Mouse (Mus musculus) right cerebral cortex, adult 2 months (tissue): Measurements from ENCODE around the gene Ninj2.
A peak's percentile ranks its signal among the peaks of the same experiment; 100 is the strongest.

Source experiments
- DNase-seq, 2 experiments: peaks; one replicate each; pipeline ENCODE4 v3.0.0; 2021 to 2022; ENCODE audit warnings: low spot score in 2 of 2

Gene Ninj2

DNA sequence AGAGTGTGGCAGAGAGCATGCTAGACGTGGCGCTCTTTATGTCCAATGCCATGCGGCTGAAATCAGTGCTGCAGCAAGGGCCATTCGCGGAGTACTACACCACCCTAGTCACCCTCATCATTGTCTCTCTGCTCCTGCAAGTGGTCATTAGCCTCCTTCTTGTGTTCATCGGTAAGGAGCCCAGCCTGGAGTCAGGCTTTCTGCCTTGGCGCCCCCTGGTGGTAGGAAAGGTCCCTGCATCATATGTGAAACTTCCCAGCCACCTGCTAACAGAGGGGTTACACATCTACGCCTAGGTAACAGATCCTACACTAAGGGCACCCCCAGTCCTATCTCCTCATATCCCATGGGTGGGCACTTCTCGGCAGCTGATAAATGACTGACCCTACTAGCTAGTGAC, 104.8 kb downstream of the Ninj2 start:
- DNase-seq: peak; percentile 75 to 80

DNA sequence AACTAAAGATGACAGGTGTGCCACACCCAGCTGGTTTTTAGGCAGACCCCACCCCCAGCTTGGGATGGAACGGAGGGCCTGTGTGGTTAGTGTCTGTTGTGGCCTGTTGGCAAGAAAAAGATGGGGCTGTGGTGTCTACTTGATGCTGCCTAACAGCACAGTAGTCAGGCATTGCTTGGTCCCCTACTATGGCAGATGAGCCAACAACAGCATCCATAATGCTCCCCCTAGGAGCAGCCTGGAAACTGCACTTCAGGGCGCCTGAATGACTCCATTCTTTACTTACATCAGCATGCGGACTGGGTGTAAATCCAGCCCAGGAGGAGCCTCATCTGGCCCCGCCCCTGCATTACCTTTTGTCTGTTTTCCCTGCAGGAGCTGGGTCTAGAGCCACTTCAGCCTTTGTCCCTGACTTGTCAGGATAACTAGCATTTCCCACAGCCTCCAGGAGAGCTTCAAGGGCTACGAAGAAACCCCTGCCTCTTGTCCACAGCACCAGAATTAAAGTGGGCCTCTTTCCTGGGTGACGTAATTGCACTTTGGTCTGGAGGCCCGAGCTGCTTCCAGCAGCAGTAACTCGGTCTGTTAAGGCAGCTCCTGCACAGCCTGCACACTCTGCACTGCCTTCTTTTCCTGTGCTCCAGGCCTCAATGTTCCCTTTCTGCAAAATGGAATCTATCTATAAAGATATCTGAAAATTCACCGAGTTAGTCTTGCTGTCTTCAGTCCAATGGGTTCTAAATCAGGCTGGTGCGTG, 106.7 kb downstream of the Ninj2 start:
- no peak for DNase-seq

DNA sequence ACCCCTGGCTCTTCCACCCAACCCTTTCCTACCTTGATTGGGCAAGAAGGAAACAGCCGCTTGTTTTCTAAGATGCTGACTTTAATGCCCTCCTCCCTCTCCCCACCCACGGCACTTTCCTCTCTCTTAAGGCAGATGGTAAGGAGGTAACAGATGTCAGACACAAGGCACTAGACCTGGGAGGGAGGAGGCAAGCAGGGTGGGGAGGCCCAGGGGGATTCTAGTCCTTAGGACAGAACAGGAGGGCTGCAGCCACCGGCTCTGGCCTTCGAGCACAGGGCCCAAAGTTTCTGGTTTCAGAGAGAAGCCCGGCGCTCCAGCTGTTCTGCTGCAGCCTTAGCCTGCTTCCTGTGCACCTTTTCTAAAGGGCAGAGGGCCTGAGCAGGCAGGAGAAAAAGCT, 108.8 kb downstream of the Ninj2 start:
- no peak for DNase-seq

DNA sequence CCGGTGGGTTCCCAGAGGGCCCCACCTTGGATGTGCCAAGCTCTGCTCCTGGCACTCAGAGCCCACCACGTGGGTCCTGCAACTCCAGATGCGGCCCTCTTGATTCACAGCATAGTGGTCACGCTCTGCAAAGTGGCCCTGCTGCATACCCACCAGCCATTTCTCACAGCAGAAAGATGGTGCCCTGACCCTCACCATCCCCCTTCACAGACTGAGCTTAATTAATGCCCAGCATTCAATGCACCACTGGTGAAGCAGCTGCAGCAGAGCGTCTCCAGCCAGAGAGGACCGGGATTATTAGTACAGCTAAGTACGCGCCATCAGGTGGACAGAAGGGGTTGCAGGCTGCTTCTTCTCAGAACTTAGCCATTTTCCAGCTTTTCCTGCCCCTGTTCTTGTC, 109.3 kb downstream of the Ninj2 start:
- DNase-seq: no peak

DNA sequence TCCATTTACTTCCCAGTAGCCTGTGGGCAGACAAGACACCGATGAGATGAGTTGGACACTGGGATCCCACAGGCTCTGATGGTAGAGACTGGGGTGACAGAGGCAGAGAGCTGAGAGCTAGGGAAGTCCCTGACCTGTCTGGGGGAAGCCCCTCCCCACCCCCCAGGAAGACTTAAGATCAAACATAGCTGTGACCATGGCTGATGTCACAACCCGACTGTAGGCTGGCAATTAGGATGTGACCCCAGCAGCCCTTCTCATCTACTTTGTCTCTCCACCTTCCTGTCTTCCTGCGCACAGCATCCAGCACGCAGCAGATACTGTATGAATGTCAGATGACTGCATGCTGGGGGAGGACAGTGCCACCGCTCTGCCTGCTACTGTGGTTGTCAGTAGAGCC, 113.4 kb downstream of the Ninj2 start:
- DNase-seq: no peak

DNA sequence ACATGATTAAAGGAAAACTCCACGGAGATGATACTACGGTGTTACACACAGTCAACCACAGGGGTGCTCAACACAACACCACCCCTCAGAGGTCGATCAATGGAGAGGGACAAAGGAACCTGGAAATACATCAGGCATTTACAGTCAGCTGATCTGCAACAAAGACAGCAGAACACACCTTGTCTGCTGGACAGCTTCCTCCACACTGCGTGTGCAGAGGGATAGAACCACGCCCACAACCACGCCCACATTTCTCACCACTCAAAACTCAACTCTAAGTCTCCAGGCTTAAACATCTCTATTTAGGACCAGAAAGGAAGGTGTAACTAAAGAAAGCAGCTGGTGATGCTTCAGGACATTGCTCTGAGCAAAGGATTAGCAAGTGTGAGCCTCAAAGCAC, 118.4 kb downstream of the Ninj2 start:
- DNase-seq: no peak

DNA sequence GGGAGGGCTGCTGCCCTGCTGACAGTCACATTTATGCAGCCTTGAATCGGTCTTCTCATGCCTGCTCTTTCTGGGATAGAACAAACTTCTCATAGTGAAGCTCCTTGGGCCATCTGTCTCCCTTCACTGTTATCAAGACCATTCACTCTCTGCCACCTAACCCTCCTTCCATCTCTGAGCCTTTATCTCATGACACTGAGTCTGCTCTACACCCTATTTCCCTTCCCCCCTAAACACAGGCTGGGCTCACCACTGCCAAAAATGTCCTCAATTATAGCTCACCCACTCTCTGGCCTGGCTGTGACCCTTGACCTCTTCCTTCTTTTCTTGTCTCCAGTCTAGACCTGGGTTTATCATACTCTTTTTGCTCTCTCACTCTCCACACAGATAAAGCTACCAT, 123.6 kb downstream of the Ninj2 start:
- no peak for DNase-seq

DNA sequence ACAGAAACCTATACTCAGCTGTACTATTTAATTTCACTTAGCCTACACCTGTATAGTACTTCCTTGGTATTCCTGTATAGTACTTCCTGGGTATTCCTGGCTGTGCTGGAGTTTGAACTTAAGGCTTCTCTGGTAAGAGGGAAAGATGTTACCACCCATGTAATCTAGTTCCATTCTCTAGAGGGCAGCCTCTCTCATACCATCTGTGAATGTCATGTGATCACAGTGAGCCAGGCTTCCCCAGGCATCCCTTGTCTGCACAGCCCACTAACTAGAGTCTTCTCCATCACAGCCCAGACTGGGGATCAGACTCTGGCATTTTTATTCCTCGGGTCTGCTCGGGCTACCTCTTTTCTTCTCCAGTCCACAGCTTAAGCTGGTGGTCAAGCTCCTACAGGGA, 126.1 kb downstream of the Ninj2 start:
- DNase-seq: no peak

DNA sequence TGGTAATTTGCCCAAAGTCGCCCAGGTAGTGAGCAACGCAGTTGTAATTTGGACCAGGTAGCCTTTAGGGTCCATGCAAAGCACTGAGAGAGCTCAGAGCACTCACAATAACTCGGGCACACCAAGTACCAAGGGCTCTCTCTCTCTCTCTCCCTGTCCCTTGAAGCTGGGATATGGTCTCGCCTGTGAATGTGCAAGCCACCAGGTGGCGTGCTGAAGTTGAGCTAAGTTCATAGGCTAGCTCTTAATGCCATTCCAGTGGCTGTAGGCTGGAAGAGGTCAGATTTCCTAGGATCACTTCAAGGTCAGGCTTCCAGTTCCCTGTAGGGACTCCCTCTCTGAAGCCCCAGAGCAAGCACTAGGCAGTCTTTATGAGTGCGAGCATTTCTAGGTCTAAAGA, 129.5 kb downstream of the Ninj2 start:
- DNase-seq: peak; percentile 46 to 65

DNA sequence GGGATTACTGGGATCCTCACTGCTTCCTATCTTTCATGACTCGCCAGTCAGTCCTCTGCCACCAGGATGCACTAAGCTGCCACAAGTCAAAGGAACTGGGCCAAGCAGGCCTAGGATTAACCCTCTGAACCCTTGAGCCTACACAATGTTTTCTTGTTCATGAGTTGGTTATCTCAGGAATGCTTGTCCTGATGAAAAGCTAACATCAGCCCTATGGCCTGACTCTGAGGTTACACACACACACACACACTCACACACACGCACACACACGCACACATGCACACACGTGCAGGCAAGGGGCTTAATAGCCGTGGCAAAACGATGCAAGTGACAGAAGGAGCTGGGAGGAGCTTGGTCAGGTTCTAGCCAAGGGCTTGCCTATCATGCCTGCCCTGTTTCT, 132.2 kb downstream of the Ninj2 start:
- DNase-seq: no peak

DNA sequence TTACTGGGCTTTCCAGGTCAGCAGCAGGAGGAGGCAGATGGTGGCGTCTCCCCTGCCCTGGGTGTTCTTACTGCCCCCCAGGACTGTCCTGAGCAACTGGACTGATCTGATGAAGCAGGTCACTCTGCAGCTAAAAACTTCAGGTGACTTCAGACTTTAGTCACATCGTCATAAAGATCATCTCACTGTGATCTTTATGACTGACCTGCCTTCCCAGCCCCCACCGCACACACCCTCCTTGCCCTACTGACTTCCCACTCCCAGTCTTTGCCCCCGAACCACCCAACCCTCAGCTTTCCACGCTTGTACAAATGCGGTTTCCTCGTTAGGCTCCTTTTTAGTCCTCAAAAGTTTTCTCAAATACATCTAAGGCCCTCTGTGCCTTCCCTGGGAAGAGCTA, 133.9 kb downstream of the Ninj2 start:
- no peak for DNase-seq

DNA sequence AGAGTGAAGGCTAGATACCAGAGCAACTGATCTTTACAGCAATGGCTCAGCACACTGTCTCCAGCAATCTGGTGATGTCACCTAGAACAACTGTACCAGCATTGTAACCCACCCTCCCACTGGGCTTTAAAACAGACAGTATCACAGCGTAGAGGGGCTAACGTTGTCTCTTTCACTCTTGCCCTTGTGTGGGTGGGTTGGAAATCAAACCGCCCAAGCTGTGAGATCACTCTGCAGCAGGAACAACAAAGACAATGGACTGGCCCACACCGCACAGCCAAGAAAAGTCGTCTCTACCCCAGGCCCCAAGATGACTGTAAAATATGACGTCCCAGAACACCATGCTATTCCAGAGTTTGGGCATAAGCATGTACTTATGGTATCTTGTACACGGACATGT, 136.7 kb downstream of the Ninj2 start:
- no peak for DNase-seq

DNA sequence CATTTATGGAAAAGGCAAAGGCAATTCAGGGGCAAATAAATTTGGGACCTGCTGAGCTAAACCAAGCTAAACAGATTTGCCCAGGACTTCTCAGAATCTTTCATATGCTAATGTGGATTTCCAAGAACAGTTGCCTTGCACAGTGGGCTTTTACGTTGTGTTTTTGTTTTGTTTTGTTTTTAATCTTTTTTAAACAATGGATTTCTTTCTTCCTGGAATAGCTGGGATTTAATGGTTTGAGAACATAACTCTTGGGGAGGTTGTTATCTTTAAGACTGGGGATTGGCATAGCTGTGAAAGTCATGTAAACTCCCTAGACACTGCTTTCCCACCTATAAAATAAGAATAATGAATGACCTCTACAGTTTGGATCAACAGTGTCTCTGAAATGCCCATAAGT, 137.3 kb downstream of the Ninj2 start:
- no peak for DNase-seq

DNA sequence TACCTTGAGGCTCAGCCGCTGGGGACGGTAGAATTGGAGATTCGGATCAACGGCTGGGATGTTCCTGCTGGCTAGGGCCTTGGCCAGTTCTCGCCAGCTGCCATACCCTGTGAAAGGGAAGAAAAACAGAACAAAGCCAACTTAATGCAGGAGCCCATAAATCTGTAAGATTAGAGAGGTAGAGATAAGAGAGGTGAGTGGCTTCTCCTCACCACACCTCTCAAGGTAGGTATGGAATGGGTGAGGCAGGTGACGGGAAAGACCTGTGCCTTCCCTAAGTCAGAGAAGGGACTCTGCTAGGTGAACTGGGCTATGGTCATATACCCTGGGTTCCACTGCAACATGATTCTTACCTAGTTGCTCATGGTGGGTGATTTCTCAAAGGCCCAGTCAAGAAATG, 139.7 kb downstream of the Ninj2 start:
- DNase-seq: no peak

DNA sequence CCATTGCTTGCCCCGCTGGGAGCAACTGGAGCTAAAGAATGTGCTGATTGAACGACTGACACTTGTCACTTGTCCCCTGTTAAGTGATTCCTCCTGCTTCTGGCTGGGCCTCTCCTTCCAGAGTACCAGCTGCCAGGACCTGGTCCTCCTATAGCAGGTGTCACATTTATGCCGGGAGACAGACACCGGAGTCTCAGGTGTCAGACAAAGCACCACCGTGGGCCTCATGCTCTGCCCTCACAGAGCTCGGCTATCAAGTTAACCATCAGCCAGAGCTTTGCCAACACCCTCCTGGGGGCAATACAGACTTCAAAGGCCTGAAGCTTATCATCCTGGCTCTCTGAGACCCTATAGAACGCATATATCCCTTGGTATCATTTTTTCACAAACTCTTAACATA, 142.7 kb downstream of the Ninj2 start:
- DNase-seq: no peak

DNA sequence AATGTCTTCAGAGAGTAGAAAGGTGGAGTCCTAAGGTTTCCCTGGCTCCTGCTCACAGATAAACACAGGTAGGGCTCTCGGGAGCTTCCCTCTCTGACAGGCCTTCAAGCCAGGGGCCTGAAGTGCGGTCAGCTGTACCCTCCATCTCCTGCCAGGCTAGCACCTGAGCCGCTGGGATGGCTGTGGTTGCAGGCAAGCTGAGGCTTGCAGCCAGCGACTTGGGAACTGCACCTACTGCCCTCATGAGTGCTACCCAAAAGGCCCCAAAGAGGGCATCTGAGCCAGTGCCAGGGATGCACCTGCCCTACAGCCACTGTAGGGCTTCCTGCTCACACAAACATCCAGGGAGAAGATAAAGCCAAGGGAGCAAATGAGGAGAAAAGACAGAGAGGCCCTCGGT, 147.3 kb downstream of the Ninj2 start:
- no peak for DNase-seq

DNA sequence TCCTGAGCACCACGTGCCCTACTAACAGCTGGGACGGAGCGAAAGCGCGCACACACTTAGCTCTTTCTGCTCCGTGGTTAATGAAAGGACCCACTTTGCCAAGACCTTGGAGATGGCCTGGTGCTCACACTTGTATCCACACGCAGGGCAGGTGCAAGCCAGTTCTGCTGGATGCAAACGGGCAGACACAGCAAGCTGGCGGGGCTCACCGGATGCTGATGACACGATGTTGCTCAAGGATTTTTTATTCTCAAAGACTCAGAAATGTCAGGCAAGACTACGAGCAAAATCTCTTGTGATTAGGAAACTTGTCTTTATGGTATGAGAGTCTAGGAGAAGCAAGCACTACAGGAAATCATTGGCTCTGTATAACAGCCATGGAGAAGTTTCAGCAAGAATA, 148.3 kb downstream of the Ninj2 start:
- no peak for DNase-seq

DNA sequence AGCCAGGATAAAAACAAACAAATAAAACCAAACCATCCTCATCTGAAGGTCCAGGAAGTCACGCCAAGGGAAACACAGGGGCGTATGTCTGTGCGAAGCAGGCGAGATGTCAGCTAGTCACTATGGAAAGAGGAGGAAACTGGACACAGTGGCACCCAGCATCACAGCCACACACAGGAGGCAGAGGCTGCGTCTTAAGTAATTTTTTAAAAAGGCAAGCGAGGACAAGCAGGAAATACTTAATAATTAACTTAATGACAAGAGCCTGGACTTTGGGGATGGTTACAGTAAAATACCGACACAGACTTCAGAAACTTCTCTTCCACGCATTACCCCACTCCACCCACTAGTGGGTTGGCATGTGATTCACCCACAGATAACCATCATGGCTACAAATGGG, 149.4 kb downstream of the Ninj2 start:
- DNase-seq: no peak

DNA sequence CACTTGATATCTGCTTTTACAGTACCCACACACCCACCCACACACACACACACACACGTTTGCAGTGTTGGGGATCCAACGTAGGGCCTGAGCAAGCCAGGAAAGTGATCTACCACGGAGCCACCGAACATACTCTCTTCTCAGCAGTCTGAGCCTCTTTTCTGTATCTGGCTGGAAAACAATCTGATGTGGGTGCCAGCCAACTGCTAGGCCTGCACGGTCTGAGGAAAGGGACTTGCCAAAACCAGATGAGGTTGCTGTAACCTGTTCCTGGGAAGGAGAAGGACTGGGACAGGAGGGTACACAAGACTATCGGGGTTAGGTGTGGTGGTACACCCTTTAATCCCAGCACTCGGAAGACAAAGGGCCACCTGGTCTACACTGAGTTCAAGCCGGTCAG, 150.1 kb downstream of the Ninj2 start:
- no peak for DNase-seq

DNA sequence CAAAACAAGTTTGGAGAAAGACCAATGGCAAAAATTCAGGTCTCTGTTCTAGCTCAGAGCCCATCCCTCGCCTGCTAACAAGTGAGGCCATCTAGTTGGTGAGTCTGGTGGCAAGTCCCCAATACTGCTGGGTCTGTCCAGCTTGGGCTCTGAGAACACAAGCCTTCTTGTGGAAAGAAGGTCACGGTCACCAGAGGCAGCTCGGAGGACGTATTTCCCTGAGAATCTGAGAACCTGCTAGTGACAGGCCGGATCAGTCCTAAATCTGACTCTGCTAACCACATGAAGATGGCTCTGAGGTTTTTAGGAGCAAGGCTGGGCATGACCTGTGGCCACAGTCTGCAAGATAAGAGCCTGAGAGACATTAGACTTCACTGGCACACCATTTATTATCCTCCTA, 153.5 kb downstream of the Ninj2 start:
- DNase-seq: no peak

DNA sequence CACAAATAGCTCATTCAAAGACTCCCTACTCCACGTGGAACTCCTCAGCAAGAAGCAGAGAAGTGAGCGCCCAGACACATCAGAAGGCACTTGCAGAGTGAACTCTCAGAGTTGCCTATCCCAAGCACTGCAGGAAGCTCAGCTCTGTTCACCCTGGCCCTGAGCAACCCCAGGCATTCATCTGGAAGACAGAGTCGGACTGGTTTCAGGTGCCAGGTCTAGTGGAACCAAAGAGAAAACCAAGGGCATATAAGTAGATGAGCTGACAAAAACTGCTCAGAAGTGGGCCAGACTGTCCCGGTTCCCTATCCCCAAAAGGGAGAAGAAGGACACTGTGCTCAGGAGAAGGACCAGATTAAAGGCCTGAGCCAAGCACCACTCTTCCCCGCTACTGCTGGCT, 156.7 kb downstream of the Ninj2 start:
- DNase-seq: no peak
